18 mouse cellular contexts compared by ENCODE assay signal in the genomic region with DNA sequence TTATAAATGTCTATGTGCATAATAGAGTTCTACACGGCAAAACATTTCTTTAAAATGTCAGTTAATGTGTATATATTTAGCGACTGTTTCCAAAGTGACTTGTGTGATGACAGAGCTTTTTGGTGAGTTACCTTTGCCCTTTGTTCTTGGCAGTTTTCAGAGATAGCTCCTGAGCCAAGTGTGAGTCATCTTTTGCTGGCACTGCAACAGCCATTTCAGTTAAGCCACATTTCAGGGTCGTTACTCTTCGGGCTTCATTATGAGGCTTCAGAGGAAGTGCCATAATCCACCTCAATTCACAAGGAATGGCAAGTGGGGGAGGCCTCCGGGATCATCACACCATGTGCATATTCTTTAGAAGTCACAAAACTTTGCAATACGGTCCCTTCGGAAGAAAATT. TPM values are rescaled to one million over a fixed set of nuclear protein-coding genes. Genes with fewer than 3 reads are reported as not detected.
DNase-seq lines count a peak whose midpoint lies in the region; ATAC-seq and TF ChIP-seq lines count a peak whose summit lies in the region.
"Had no signal": no experiment of that assay in that cellular context is flagged by ENCODE, and none has a peak within 500 bp of the region (broad histone marks: within the 10 kb centered on the region; RNA-seq: fewer than 3 reads in every experiment).

No protein-coding gene starts in this region.

- peak; percentile 18 to 34 for DNase-seq in heart, postnatal 10 days
- peak; percentile 3 for DNase-seq in ovary, adult 18-20 months (ENCODE audit: low spot score)
- no peak for DNase-seq in ovary, postnatal 14 days (ENCODE audit: low spot score)
- peak; percentile 17 for DNase-seq in fibroblast of lung, adult 2 months (ENCODE audit: low read depth)
- no peak for DNase-seq in thymus, adult 2 months
- DNase-seq in left cerebral cortex, adult 18-20 months (ENCODE audit: low spot score in 2 of 2): no peak
- DNase-seq: cerebellum, adult 9-10 months; gastrocnemius, postnatal 10 days; thymus, adult 18-20 months had no signal

- no peaks in the 10 kb centered on the region for H3K9me3 ChIP-seq in heart, embryonic 11.5 days (replicated peaks; ENCODE audit: control insufficient read depth, low read length)
- H3K9me3 ChIP-seq in intestine, embryonic 15.5 days: no peaks in the 10 kb centered on the region
- H3K9me3 ChIP-seq: forebrain, embryonic 12.5 days; hindbrain, embryonic 15.5 days had no signal

- TF ChIP-seq POLR2A in thymus, adult 2 months (IDR thresholded peaks at IDR 0.05; ENCODE audit: control insufficient read depth, extremely low read depth, insufficient read depth, low read length, poor library complexity): no peak

- WGBS in heart, embryonic 11.5 days (ENCODE audit: insufficient replicate concordance): 80% methylated on average over 7 of the region's 7 CpGs
- WGBS in intestine, embryonic 15.5 days: 72% methylated on average over 7 of the region's 7 CpGs
- 84% methylated on average over 7 of the region's 7 CpGs for WGBS in thymus, adult 2 months

- no peaks in the 10 kb centered on the region for H3K4me1 ChIP-seq in heart, embryonic 11.5 days (ENCODE audit: control insufficient read depth, insufficient read depth, low read length)
- H3K4me1 ChIP-seq in intestine, embryonic 15.5 days (replicated peaks): no peaks in the 10 kb centered on the region
- H3K4me1 ChIP-seq in thymus, adult 2 months (replicated peaks; ENCODE audit: control insufficient read depth, insufficient read depth, low read length): no peaks in the 10 kb centered on the region
- H3K4me1 ChIP-seq: forebrain, embryonic 12.5 days; hindbrain, embryonic 15.5 days; megakaryocyte, embryonic 14.5 days had no signal

- no peak for ATAC-seq in heart, embryonic 11.5 days (replicated peaks; ENCODE audit: insufficient number of reproducible peaks, low FRiP score, low TSS enrichment)
- no peak for ATAC-seq in intestine, embryonic 15.5 days
- ATAC-seq: CD4-positive, CD25-positive, alpha-beta regulatory T cell, adult 4 months had no signal

- intact Hi-C loops in heart, postnatal 10 days (cut with DNase I): no loop called here

- H3K4me2 ChIP-seq in heart, embryonic 11.5 days: no peak overlapping the region
- H3K4me2 ChIP-seq in intestine, embryonic 15.5 days (replicated peaks): no peak overlapping the region
- H3K4me2 ChIP-seq: forebrain, embryonic 12.5 days; hindbrain, embryonic 15.5 days had no signal

- no peak overlapping the region for H3K27ac ChIP-seq in heart, embryonic 11.5 days (ENCODE audit: low read depth, low read length)
- no peak overlapping the region for H3K27ac ChIP-seq in intestine, embryonic 15.5 days
- no peak overlapping the region for H3K27ac ChIP-seq in thymus, adult 2 months (ENCODE audit: control insufficient read depth, insufficient read depth, low read length)
- H3K27ac ChIP-seq: forebrain, embryonic 12.5 days; hindbrain, embryonic 15.5 days; liver, embryonic 14.5 days had no signal

- TF ChIP-seq CTCF in thymus, adult 2 months (IDR thresholded peaks at IDR 0.05; ENCODE audit: borderline replicate concordance, control insufficient read depth, extremely low read depth, insufficient read depth, low read length, poor library complexity): no peak

- no peaks in the 10 kb centered on the region for H3K36me3 ChIP-seq in heart, embryonic 11.5 days (ENCODE audit: control insufficient read depth, insufficient read depth, low read length)
- H3K36me3 ChIP-seq in intestine, embryonic 15.5 days: no peaks in the 10 kb centered on the region
- H3K36me3 ChIP-seq in thymus, adult 2 months (ENCODE audit: control insufficient read depth, insufficient read depth, low read length): no peaks in the 10 kb centered on the region
- H3K36me3 ChIP-seq: forebrain, embryonic 12.5 days; hindbrain, embryonic 15.5 days had no signal

- no peaks in the 10 kb centered on the region for H3K27me3 ChIP-seq in heart, embryonic 11.5 days (ENCODE audit: control insufficient read depth, insufficient read depth, low read length)
- no peaks in the 10 kb centered on the region for H3K27me3 ChIP-seq in intestine, embryonic 15.5 days (replicated peaks)
- no peaks in the 10 kb centered on the region for H3K27me3 ChIP-seq in thymus, adult 2 months (ENCODE audit: control insufficient read depth, insufficient read depth, low read length)
- H3K27me3 ChIP-seq: forebrain, embryonic 12.5 days; hindbrain, embryonic 15.5 days; megakaryocyte, embryonic 14.5 days had no signal

- H3K4me3 ChIP-seq in heart, embryonic 11.5 days (ENCODE audit: low read depth, low read length): no peak overlapping the region
- H3K4me3 ChIP-seq in intestine, embryonic 15.5 days (replicated peaks): no peak overlapping the region
- H3K4me3 ChIP-seq in thymus, adult 2 months (ENCODE audit: control insufficient read depth, insufficient read depth, low read length): no peak overlapping the region
- H3K4me3 ChIP-seq: forebrain, embryonic 12.5 days; hindbrain, embryonic 15.5 days; megakaryocyte, embryonic 14.5 days had no signal

- no peak overlapping the region for H3K9ac ChIP-seq in heart, embryonic 11.5 days (ENCODE audit: low read depth, low read length)
- H3K9ac ChIP-seq in intestine, embryonic 15.5 days: no peak overlapping the region
- H3K9ac ChIP-seq: forebrain, embryonic 12.5 days; hindbrain, embryonic 15.5 days; liver, embryonic 14.5 days had no signal

RNA-seq across cellular contexts. Expression of a gene that starts 52.8 kb away (rescaled TPM):
- under 1 TPM; 0.12 to 0.30 TPM for total RNA-seq in heart, postnatal 10 days (2021)
- 0.21 and 0.58 TPM in 2 replicates for polyA plus RNA-seq in heart, embryonic 11.5 days (2014; fragmentation: Nextera tagmentation; extraction: Ambion mirVana)
- polyA plus RNA-seq in intestine, embryonic 15.5 days (2015; fragmentation: Nextera tagmentation; extraction: Ambion mirVana): 0.04 TPM in 1 of 2 replicates, not detected in the other
- not detected in 2 replicates for polyA plus RNA-seq in thymus, adult 2 months (2012; rRNA removed)
- not detected for total RNA-seq in left cerebral cortex, adult 18-20 months (2021)
- total RNA-seq: gastrocnemius, postnatal 10 days; layer of hippocampus, adult 18-20 months had no signal
- polyA plus RNA-seq: CD4-positive, CD25-positive, alpha-beta regulatory T cell, adult 4 months; embryonic facial prominence, embryonic 11.5 days; forebrain, embryonic 12.5 days; liver, embryonic 14.5 days had no signal

Comparison
In these comparisons a context has a peak if more than half of its experiments do, and no peak if none do; other contexts are left out.
1. DNase-seq: peak in heart, postnatal 10 days (2 of 2), ovary, adult 18-20 months (single experiment) and fibroblast of lung, adult 2 months (single experiment); none in ovary, postnatal 14 days (single experiment), thymus, adult 2 months (single experiment) and left cerebral cortex, adult 18-20 months (0 of 2).